Mouse (Mus musculus): ENCODE measurements around the gene Aoc1.
A peak's percentile ranks its signal among the peaks of the same experiment; 100 is the strongest.
"Not testable (repeated sequence)": the region's sequence is repeated elsewhere in the genome, so short reads cannot be mapped to it uniquely, and the experiment has no call there.

The Aoc1 gene

GRCm38 (mm10) chr6:48861616-48862280 is 10.9 kb upstream of the Aoc1 start:
- DNase-seq, result peak; percentile 22

GRCm38 (mm10) chr6:48862816-48863215 is 9.9 kb upstream of the Aoc1 start:
- no peak for DNase-seq

GRCm38 (mm10) chr6:48863488-48863887 is 9.2 kb upstream of the Aoc1 start:
- DNase-seq, result no peak

GRCm38 (mm10) chr6:48864181-48864580 is 8.5 kb upstream of the Aoc1 start:
- DNase-seq, result no peak

- DNase-seq, result no peak
Observed at GRCm38 (mm10) chr6:48864723-48865122, 8.0 kb upstream of the Aoc1 start.

- no peak for DNase-seq
Observed at GRCm38 (mm10) chr6:48865152-48865745, 7.4 kb upstream of the Aoc1 start.

- DNase-seq, result not testable (repeated sequence)
Observed at GRCm38 (mm10) chr6:48866355-48866950, 6.2 kb upstream of the Aoc1 start.

- no peak for DNase-seq
Observed at GRCm38 (mm10) chr6:48867158-48867557, 5.5 kb upstream of the Aoc1 start.

- no peak for DNase-seq
Observed at GRCm38 (mm10) chr6:48869774-48870173, 2.9 kb upstream of the Aoc1 start.

GRCm38 (mm10) chr6:48874576-48874975 is 1.9 kb downstream of the Aoc1 start:
- no peak for DNase-seq

- no peak for DNase-seq
Observed at GRCm38 (mm10) chr6:48875515-48875914, 2.8 kb downstream of the Aoc1 start.

- no peak for DNase-seq
Observed at GRCm38 (mm10) chr6:48876510-48877135, 3.9 kb downstream of the Aoc1 start.

GRCm38 (mm10) chr6:48894203-48894602 is 21.5 kb downstream of the Aoc1 start:
- no peak for DNase-seq

- DNase-seq, result no peak
Observed at GRCm38 (mm10) chr6:48894938-48895818, 22.5 kb downstream of the Aoc1 start.

GRCm38 (mm10) chr6:48895941-48896340 is 23.2 kb downstream of the Aoc1 start:
- DNase-seq, result no peak

- DNase-seq, result no peak
Observed at GRCm38 (mm10) chr6:48896956-48897355, 24.3 kb downstream of the Aoc1 start.

GRCm38 (mm10) chr6:48901316-48901715 is 28.6 kb downstream of the Aoc1 start:
- DNase-seq, result not testable (repeated sequence)

GRCm38 (mm10) chr6:48902511-48903406 is 30.1 kb downstream of the Aoc1 start:
- DNase-seq, result no peak

GRCm38 (mm10) chr6:48903437-48903836 is 30.7 kb downstream of the Aoc1 start:
- DNase-seq, result no peak

- no peak for DNase-seq
Observed at GRCm38 (mm10) chr6:48905606-48906005, 32.9 kb downstream of the Aoc1 start.

GRCm38 (mm10) chr6:48906371-48906770 is 33.7 kb downstream of the Aoc1 start:
- DNase-seq, result no peak

GRCm38 (mm10) chr6:48909229-48909628 is 36.5 kb downstream of the Aoc1 start:
- no peak for DNase-seq
